Mouse (Mus musculus) neural tube, embryonic 14.5 days (tissue): ENCODE results near the gene Dgki. TPM values are rescaled to one million over a fixed set of nuclear protein-coding genes. Genes with fewer than 3 reads are reported as not detected.

Experiments used
- ATAC-seq: fragments of 200-750 bp; cut with Nextera tagmentation; 2 replicates; pipeline ENCODE4 v1.8.0; 2017; ENCODE audit warnings: low read depth, mild to moderate bottlenecking, moderate TSS enrichment, moderate library complexity
- H3K27ac ChIP-seq: fragments of 300-500 bp; sonication (generic); 2 replicates; pipeline ENCODE4 v1.5.1; 2014; ENCODE audit warnings: low read depth, mild to moderate bottlenecking, control low read depth, low read length, moderate library complexity, mixed read lengths
- H3K27me3 ChIP-seq: fragments of 300-500 bp; sonication (generic); 2 replicates; pipeline ENCODE4 v1.6.1; 2014; ENCODE audit warnings: low read length; ENCODE audit not compliant: control insufficient read depth, insufficient read depth
- H3K36me3 ChIP-seq: fragments of 300-500 bp; sonication (generic); 2 replicates; pipeline ENCODE4 v1.6.1; 2014; ENCODE audit warnings: low read length, mixed read lengths; ENCODE audit not compliant: control insufficient read depth, insufficient read depth
- H3K4me1 ChIP-seq: fragments of 300-500 bp; sonication (generic); 2 replicates; pipeline ENCODE4 v1.6.1; 2014; ENCODE audit warnings: low read length; ENCODE audit not compliant: control insufficient read depth, insufficient read depth
- H3K4me2 ChIP-seq: fragments of 300-500 bp; sonication (generic); 2 replicates; pipeline ENCODE4 v1.6.1; 2014; ENCODE audit warnings: mild to moderate bottlenecking, low read depth, low read length, control low read depth
- H3K4me3 ChIP-seq: fragments of 300-500 bp; sonication (generic); 2 replicates; pipeline ENCODE4 v1.5.1; 2014; ENCODE audit warnings: low read depth, low read length, control low read depth, mixed read lengths
- H3K9ac ChIP-seq: fragments of 300-500 bp; sonication (generic); replicated peaks from 2 replicates; pipeline ENCODE4 v1.6.1; 2014; ENCODE audit warnings: low read depth, mild to moderate bottlenecking, control low read depth, low read length, mixed read lengths
- H3K9me3 ChIP-seq: fragments of 300-500 bp; sonication (generic); 2 replicates; pipeline ENCODE4 v1.6.1; 2016; ENCODE audit warnings: low read length; ENCODE audit not compliant: control insufficient read depth
- WGBS: fragments of 180-500 bp; shearing (Covaris S2); extraction: QIAGEN DNeasy Blood & Tissue Kit; methylation state at CpG from one replicate; pipeline ENCODE4 v1.1.7; 2014; 5-methylcytosine and 5-hydroxymethylcytosine counted together
- polyA plus RNA-seq: library from polyadenylated mRNA; unstranded; fragments of >200 nt; fragmentation: Nextera tagmentation; extraction: Ambion mirVana; gene quantifications from 2 replicates; pipeline ENCODE4 v1.2.1, GENCODE M21; 2014

Gene Dgki
- polyA plus RNA-seq, 1 experiment from 2014 or later, result 10.5 TPM

GRCm38 (mm10) chr6:37171149-37171832, 128.7 kb downstream of the Dgki start:
- H3K4me3 ChIP-seq, result no peak overlapping the region
- WGBS, result 52% methylated on average over 12 of the region's 12 CpGs
- ATAC-seq, result peak; percentile 75; the same call in 1 of the 2 replicates
- no peaks in the 10 kb centered on the region for H3K27me3 ChIP-seq
- H3K4me2 ChIP-seq, result no peak overlapping the region
- 0 out of 2 replicates have a peak, but pooled peaks cover 3% of the 10 kb centered on the region for H3K4me1 ChIP-seq
- no peaks in the 10 kb centered on the region for H3K36me3 ChIP-seq
- no peaks in the 10 kb centered on the region for H3K9me3 ChIP-seq
- no peak overlapping the region for H3K9ac ChIP-seq
- peak overlapping the region; percentile 22; the same call in 1 of the 2 replicates for H3K27ac ChIP-seq

- Histone ChIP-seq H3K4me2 (no peak overlapping the region), H3K27ac (no peak overlapping the region), H3K4me1 (no peaks in the 10 kb centered on the region), H3K9me3 (no peaks in the 10 kb centered on the region), H3K9ac (no peak overlapping the region), H3K36me3 (no peaks in the 10 kb centered on the region), H3K4me3 (no peak overlapping the region), H3K27me3 (no peaks in the 10 kb centered on the region)
- ATAC-seq, result no peak
- 65% methylated on average over 3 of the region's 3 CpGs for WGBS
Observed at GRCm38 (mm10) chr6:37158880-37159279, 141.1 kb downstream of the Dgki start.

DNA sequence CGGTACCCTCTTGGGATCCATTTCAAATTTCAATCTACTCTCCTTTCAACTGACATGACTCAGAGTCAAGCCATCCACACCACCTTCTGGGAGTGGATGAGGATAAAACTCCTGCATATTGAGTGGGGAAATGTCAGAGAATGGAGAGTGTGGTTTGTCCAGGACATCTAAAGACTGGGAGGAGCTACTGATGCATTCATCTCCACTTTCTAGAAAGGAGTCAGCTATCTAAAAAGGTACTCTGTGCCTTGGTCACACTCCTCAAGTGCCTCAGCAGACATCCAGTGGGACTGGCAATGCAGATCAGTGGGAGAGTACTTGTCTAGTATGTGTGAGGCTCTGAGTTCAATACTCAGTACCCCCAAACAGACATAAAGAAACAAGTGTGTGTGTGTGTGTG, 145.9 kb downstream of the Dgki start:
- H3K9me3 ChIP-seq, result no peaks in the 10 kb centered on the region
- 90% methylated on average over 1 of the region's 1 CpGs for WGBS
- no peaks in the 10 kb centered on the region for H3K36me3 ChIP-seq
- no peaks in the 10 kb centered on the region for H3K27me3 ChIP-seq
- H3K4me3 ChIP-seq, result no peak overlapping the region
- no peak for ATAC-seq
- H3K4me1 ChIP-seq, result no peaks in the 10 kb centered on the region
- no peak overlapping the region for H3K27ac ChIP-seq
- H3K4me2 ChIP-seq, result no peak overlapping the region
- no peak overlapping the region for H3K9ac ChIP-seq

DNA sequence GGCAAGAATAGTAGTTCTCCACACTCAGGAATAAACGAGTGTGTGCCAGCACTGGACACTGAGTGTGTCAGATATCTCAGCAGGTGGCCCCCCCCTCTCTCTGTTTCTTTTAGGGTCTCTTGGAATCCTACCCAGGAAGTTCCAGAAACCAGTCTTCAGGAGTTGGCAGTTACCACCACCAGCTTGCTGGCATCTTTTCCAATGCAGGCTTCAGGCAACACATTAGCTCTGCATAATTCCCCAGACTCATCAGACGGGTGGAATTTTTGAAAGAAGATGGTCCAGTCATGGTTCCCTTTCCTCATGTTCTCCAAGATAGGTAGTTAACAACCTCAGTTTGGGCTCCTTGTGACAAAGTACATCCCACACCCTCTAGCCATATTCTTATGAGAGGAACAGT, 149.5 kb downstream of the Dgki start:
- ATAC-seq, result no peak
- no peak overlapping the region for H3K4me2 ChIP-seq
- no peak overlapping the region for H3K27ac ChIP-seq
- H3K36me3 ChIP-seq, result no peaks in the 10 kb centered on the region
- no peaks in the 10 kb centered on the region for H3K9me3 ChIP-seq
- H3K9ac ChIP-seq, result no peak overlapping the region
- H3K4me1 ChIP-seq, result no peaks in the 10 kb centered on the region
- 92% methylated on average over 2 of the region's 2 CpGs for WGBS
- no peak overlapping the region for H3K4me3 ChIP-seq
- H3K27me3 ChIP-seq, result no peaks in the 10 kb centered on the region

DNA sequence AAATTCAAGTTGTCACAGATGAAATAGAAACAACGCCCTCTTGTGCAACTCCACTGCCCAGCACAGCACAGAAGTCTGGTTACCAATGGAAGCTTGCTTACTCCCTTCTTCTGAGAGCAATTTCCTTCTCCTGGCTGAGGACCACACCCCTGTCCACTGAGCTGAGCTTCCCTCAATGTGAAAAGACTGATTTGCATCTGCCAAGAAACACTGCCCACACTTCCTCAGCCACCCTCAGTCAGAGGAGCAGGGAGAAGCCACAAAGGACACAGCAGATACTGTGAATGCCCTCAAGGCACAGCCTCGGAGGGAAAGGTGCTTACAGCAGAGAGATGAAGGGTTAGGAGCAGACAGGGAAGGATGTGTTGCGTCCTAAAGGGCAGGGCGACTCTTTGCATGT, 149.9 kb downstream of the Dgki start:
- H3K4me1 ChIP-seq, result no peaks in the 10 kb centered on the region
- no peak overlapping the region for H3K9ac ChIP-seq
- 84% methylated on average over 4 of the region's 4 CpGs for WGBS
- no peak overlapping the region for H3K4me2 ChIP-seq
- no peaks in the 10 kb centered on the region for H3K27me3 ChIP-seq
- H3K9me3 ChIP-seq, result no peaks in the 10 kb centered on the region
- no peak for ATAC-seq
- no peak overlapping the region for H3K27ac ChIP-seq
- H3K4me3 ChIP-seq, result no peak overlapping the region
- H3K36me3 ChIP-seq, result no peaks in the 10 kb centered on the region

GRCm38 (mm10) chr6:37149196-37149595, 150.8 kb downstream of the Dgki start:
- Histone ChIP-seq H3K9ac (no peak overlapping the region), H3K27me3 (no peaks in the 10 kb centered on the region), H3K4me3 (no peak overlapping the region), H3K4me2 (no peak overlapping the region), H3K36me3 (no peaks in the 10 kb centered on the region), H3K27ac (no peak overlapping the region), H3K4me1 (no peaks in the 10 kb centered on the region), H3K9me3 (no peaks in the 10 kb centered on the region)
- ATAC-seq, result no peak
- 91% methylated on average over 6 of the region's 6 CpGs for WGBS

DNA sequence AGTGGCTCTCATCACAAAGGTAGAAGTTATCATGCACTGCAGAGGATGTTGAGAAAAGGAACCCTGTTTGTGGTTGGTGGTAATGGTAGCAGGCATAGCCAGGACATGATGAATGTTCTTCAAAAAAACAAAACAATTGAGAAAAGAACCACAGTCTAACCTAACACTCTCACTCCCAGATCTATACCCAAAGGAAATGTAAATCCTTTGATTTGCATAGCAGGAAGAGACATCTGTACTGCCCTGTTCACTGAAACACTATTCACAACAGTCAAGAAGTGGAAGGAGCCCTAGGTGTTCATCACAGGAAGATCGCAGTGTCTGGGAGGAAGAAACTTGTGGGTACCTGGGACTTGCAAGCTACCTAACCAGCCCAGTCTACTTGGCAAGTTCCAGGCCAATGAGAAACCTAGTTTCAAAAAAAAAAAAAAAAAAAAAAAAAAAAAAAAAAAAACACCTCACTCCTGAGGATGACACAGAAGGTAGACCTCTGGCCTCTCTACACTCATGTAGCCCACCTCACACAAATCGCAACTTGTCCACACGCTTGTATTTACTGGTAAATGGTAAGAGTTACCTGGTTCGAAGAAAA, 152.5 kb downstream of the Dgki start:
- Histone ChIP-seq H3K4me1 (0 out of 2 replicates have a peak, but pooled peaks cover 4% of the 10 kb centered on the region), H3K4me2 (no peak overlapping the region), H3K27me3 (no peaks in the 10 kb centered on the region), H3K9me3 (no peaks in the 10 kb centered on the region), H3K4me3 (no peak overlapping the region), H3K9ac (no peak overlapping the region), H3K36me3 (no peaks in the 10 kb centered on the region), H3K27ac (no peak overlapping the region)
- 96% methylated on average over 4 of the region's 4 CpGs for WGBS
- ATAC-seq, result no peak

DNA sequence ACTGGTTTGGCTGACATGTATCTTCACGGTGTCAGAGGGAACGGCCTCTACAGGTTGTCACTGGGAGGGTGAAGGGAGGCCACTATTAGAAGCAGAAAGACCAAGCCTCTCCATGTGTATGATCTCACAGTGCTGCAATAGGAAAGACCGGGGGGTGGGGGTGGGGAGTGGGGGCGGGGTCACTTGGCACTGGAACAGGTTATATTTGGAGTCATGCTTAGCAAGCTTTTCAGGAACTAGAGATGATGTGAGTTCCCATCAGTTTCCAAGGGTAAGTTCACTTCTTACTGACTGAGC, 156.2 kb downstream of the Dgki start:
- H3K4me2 ChIP-seq, result no peak overlapping the region
- no peaks in the 10 kb centered on the region for H3K9me3 ChIP-seq
- WGBS, result 82% methylated on average over 4 of the region's 4 CpGs
- H3K27me3 ChIP-seq, result no peaks in the 10 kb centered on the region
- no peak overlapping the region for H3K4me3 ChIP-seq
- no peak overlapping the region for H3K27ac ChIP-seq
- H3K36me3 ChIP-seq, result no peaks in the 10 kb centered on the region
- H3K9ac ChIP-seq, result no peak overlapping the region
- no peak for ATAC-seq
- H3K4me1 ChIP-seq, result 0 out of 2 replicates have a peak, but pooled peaks cover 4% of the 10 kb centered on the region

DNA sequence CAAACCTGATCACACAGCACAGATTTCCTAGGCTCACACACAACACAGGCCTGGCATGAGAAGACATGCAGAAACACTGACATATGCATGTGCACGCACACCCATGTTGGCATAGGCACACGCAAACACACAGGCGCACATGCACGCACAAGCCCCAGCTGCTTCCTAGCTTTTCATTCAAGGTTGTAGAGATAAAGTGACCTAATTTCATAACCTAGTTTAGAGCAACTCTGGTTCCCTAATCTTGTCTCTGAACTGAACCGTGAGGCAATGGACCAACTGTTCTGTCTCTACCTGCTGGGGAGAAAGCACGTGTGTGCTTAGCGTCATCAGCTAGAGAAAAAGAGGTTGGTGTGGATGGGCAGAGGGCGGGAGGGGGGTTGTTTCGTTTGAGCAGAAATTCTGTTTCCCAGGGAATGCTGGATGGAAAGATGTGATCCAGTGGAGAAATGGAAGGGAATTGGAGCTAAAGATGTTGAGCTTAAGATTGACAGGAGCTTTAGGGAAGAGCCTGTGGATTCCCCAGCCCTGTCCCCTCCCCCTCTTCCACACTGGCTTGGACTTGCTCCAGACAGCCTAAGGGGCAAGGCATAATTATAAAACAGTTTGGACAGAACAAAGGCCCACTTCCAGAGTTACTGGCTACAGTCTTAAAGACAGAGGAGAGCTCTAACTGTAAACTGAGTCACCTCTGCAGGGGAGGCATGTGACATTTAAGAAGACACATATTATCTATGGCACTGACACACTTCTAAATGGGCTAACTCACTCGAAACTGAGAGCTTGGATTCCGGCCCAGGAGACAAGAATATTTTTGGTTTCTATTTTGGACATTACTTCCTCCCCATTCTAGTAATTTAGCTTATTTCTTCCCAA, 156.8 kb downstream of the Dgki start:
- no peak for ATAC-seq
- Histone ChIP-seq H3K4me2 (no peak overlapping the region), H3K4me1 (0 out of 2 replicates have a peak, but pooled peaks cover 4% of the 10 kb centered on the region), H3K9ac (no peak overlapping the region), H3K27ac (no peak overlapping the region), H3K4me3 (no peak overlapping the region), H3K36me3 (no peaks in the 10 kb centered on the region), H3K9me3 (no peaks in the 10 kb centered on the region), H3K27me3 (no peaks in the 10 kb centered on the region)
- WGBS, result 88% methylated on average over 11 of the region's 11 CpGs
